Mouse (Mus musculus): Measurements from ENCODE around the gene Ppp1r12b.

DNA sequence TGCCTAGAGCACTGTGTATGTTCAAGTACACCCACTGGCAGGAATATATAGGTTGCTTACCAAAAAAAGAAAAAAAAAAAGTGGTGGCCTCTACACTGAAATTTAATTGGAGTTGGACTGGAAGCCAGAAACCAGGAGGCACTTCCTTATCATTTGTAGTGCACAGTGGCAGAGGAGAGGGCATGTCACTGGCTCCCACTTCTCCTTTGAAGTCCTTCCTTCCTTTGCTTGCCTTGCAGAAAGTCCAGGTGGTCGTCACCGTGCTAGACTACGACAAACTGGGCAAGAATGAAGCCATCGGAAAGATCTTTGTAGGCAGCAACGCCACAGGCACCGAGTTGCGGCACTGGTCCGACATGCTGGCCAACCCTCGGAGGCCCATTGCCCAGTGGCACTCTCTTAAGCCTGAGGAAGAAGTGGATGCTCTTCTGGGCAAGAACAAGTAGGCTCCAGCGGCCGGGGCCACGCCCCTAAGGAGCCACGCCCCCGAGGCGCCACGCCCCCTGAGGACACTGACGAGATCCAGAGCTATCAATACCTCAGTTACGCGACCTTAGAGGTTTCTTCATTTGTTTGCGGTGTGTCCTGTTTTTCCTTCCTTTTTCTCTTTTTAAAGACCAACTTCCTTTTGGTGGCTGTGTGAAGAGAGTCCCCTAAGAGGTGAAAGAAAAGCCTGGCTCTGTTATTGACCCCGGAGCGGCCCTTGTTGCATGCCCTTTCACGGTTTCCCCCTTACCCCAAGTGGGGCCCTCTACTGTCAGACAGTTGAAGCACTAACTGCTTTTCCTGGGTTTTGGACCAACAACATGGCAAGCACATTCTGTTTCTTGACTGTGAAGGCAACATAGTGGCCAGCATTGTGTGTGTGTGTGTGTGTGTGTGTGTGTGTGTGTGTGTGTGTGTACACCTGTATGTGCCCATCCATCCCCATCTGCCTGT is 208.2 kb downstream of the Ppp1r12b start:
- peak; percentile 28 for TF ChIP-seq CTCF (IDR thresholded peaks at IDR 0.05; ENCODE audit: low read depth)
- TF ChIP-seq EP300 (optimal IDR thresholded peaks at IDR 0.05): no peak
